Mouse (Mus musculus) erythroblast, adult 5-6 weeks (primary cell): ENCODE data around the gene Gm525. TPM values are rescaled to one million over a fixed set of nuclear protein-coding genes. Genes with fewer than 3 reads are reported as not detected.
"Not testable (repeated sequence)": the region's sequence is repeated elsewhere in the genome, so short reads cannot be mapped to it uniquely, and the experiment has no call there.

Experiments
- ATAC-seq: replicated peaks from 2 replicates; pipeline ENCODE4 v1.8.0; 2016; ENCODE audit warnings: moderate number of reproducible peaks, mild to moderate bottlenecking, moderate TSS enrichment, inconsistent platforms; ENCODE audit not compliant: poor library complexity, low FRiP score, severe bottlenecking
- total RNA-seq, 2 experiments: library from RNA; stranded (forward) in 1 of 2; stranded (reverse) in 1 of 2; fragments of 150-400 nt in 1 of 2; fragments of 200-764, 138-1000 nt in 1 of 2; gene quantifications; 2 replicates each; pipeline versions ENCODE4 v1.2.3 to v1.2.4; 2015 to 2017; ENCODE audit warnings: low replicate concordance in 2 of 2

Gene Gm525
- not detected in 2 replicates for total RNA-seq (2015; ENCODE audit: low replicate concordance)
- total RNA-seq (2017; ENCODE audit: low replicate concordance), result not detected in 2 replicates

DNA sequence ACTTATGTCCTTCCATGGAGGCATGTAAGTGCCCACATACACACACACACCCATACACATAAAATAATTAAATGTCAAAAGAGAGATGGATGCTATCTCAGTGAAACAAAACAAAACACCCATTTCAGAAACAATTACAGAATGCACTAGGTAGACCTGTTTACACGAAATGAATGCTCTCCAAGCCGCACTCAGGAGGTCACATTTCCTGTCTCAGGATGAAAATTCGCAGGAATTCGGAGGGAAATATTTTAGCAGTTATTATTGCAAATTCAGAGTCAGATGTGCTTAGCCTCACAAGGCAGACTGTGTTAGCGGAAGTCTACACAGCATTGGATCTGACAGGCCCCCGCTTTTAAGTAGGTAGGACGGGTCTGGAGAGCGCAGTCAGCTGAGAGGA is at the start of gene Gm525:
Gm525 (plus strand) TSS at position 301 of the 400 bp plus-strand sequence.
- no peak for ATAC-seq

DNA sequence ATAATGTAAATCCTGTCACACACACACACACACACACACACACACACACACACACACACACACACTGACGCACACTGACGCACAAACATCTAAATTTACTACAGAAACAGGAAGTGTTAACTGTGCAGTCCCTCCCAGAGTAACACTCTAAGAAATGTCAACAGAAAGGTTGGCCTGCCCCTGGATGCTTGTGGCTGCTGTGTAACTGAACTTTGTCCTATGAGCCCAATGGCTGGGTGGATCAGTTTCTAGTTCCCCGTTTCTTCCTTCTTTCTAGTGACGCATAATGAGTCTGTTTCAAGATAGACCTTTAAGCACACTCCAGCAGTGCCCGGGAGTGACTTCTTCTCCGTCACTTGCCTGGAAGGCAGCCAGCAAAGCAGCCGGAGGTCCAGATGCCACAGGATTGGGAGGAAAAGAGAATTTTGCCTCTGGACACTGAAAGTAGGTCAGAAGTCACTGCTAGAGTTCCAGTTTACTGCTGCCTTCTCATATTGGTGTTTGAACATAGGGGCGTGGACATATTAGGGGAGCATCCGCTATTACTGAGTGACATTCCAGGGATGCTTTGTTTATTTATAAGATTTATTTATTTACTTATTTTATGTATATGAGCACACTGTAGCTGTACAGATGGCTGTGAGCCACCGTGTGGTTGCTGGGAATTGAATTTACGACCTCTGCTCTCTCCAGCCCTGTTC is 49.3 kb upstream of the Gm525 start:
- ATAC-seq, result no peak

DNA sequence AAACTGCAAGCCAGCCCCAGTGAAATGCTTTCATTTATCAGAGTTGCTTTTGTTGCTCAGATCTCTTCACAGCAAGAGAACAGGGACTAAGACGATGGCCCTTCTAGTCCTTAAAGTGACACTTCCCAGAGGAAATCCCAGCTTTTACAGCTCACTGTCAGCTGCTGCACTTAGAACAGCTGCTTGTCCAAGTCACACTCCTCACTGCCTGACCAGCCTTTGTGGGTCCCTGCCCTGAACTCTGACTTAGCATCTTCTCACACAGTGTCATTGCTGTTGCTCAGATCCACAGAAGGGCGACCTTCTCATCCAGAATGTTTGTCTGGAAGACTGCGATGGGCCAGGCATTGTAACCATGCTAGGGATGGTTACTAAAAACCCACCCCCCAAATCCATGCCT is 48.0 kb upstream of the Gm525 start:
- no peak for ATAC-seq

DNA sequence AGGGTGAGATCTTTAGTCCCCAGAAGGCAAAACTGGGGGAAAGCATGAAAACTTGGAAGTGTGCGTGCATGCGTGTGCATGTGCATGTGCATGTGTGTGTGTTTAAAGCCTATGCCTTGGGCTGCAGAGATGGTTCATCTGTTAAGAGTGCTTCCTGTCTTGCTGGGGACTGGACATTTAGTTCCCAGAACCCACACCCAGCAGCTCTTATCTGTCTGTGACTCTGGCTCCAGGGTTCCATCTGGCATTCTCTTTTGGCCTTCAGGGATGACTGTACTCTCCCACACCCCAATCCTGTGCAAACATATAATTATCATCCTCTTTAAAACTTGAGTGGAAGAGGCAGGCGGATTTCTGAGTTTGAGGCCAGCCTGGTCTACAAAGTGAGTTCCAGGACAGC is 47.5 kb upstream of the Gm525 start:
- no peak for ATAC-seq

DNA sequence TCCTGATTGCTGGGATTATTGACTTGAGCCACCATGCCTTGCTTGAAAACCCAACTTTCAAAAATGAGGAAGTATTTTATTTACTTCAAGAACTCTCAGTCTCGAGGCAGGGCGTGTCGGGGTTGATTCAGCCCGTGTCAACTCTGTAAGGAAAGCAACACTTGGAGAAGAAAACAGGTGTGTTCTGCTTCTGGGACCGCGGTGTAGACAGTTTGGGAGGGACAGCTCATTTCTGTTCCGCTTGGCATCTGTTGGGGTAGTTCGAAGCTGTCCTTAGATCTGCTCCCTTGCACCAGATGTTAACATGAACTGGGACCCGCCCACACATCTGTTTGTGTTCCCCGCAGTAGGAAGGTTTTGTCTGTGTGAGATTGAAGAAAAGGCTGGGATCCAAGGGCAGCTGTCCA is 45.7 kb upstream of the Gm525 start:
- ATAC-seq, result no peak

DNA sequence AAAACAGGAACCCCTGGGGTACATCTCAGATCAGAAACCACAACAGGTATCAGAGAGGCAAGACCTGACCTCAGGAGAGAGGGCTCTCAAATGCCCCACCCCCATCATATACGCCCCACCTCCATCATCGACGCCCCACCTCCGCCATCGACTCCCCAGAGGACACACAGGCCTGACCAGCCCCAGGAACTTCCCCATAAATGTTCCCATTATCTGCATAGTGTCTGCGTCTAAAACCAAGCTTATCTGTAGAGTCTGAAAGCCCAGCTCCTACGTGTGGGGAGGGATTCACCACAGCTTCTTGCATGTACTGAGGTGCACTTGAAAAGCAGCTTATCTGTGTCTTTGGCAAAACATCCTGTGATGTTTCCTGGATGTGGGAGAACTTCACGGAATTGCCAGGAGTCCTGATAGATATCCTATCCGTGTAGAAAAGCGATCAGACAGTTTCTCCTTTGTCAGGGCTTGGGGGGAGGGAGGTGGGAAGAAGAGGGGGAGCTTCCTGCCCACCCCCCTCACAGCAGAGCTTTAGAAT is 44.7 kb upstream of the Gm525 start:
- no peak for ATAC-seq

DNA sequence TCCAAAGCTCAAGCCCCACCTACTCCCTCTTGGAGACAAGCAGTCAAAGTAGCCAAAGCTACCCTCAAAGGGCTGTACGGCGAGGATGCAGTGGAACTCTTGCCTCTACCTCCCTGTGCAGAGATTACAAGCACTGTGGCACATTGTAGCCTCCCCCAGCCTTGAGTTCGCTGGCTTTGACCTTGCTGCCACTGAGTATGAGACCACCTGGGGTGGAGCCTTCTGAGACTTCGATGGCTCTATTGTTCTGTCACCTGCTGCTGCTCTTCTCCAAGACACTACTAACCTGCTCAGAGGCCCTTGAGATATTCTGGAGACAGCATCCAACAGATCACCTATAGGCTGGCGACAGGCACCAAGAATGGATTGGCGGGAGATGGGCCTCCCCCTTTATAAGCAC is 43.1 kb upstream of the Gm525 start:
- no peak for ATAC-seq

DNA sequence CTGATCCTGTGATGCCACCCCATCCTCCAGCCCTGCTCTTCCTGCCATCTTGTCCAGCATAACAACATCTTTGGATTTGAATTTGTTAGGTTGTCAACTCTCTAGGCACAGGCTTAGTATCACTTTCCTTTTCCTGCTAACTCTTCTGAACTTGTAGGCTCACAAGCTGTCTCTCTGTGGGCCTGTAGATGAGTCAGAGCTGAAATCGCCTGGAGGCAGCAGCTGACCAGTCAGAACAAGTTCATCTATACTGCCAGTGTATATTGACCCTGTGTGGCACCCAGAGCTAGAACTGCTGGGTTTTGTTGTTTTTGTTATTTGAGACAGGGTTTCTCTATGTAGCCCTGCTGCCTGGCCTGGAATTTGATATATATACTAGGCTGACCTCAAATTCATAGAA is 42.5 kb upstream of the Gm525 start:
- ATAC-seq, result no peak

DNA sequence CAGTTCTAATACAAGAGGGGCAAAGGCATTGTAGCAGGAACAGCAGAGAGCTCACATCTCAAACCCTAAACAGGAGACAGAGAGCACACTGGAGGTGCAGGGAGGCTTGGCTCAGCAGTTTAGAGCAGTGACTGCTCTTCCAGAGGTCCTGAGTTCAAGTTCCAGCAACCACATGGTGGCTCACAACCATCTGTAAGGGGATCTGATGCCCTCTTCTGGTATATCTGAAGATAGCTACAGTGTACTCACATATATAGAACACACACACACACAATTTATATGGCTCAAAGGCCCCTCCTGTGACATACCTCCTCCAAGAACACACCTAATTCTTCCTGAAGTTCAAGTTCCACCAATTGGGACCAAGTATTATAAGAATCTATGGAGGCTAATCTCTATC is 39.0 kb upstream of the Gm525 start:
- no peak for ATAC-seq

DNA sequence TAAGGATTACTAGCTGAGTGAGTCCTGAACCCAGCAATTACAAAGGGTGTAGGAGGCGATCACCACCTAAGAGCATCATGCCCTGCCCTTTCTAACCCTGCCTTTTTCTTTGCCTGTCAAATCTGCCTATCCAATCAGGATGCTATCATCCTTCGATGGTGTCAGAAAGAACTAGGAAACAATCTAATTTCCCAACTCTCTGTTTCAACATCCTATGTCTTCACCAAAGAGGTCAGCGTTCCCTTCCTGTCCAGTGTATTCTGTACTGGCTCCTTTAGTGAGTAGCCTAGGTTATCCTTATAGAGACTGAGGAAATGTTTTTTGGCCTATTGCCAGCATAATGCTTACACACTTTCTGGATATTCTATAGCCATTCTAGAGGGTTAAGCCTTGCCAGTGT is 38.1 kb upstream of the Gm525 start:
- ATAC-seq, result no peak

DNA sequence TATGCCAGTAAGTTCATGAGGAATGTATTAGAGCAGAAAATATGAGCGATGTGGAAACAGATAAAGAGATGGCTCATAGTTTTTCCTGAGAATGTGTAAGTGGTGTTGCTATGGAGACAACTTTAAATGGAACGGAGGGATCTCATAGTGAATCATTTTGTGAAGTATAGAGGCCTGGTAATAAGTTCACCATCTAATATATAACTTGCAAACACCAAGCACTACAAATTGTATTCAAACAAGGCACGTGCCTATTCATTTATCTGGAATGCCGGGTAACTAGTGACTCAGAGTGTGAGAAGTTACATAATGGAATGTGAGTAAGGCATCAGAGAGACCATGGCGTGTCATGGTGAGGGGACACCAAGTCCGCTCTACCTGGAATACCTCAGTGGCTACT is 35.1 kb upstream of the Gm525 start:
- no peak for ATAC-seq

DNA sequence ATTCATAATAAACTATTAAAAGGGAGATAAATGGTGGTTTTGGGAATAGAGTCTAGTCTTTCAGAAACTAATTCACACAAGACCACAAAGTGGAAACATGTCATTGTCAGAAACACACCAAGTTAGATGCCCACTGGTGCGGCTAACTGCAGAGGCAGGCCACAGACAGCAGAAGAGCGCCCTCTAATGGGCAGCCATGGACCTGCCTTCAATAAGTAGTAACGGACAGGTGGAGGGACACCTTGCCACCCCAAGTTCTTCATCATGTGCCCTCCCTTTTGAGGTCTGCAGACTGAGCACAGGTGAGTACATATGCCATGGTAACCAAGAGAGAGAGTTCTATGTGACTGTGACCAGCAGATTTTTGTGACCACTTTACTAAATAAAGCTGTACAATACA is 34.3 kb upstream of the Gm525 start:
- ATAC-seq, result peak; percentile 86

DNA sequence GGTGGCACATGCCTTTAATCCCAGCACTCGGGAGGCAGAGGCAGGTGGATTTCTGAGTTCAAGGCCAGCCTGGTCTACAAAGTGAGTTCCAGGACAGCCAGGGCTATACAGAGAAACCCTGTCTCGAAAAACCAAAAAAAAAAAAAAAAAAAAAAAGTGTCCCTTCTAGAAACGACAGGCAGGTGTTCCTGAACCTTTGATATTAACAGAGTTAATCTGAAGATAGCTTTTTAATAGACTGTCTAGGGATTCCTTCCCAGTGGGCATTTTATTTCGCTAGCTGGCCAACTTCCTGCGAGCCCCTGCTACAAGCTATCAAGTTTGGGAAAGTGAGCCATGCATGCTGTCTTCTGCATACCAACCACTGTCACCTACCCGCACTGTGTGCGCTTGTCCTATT is 32.6 kb upstream of the Gm525 start:
- not testable (repeated sequence) for ATAC-seq

DNA sequence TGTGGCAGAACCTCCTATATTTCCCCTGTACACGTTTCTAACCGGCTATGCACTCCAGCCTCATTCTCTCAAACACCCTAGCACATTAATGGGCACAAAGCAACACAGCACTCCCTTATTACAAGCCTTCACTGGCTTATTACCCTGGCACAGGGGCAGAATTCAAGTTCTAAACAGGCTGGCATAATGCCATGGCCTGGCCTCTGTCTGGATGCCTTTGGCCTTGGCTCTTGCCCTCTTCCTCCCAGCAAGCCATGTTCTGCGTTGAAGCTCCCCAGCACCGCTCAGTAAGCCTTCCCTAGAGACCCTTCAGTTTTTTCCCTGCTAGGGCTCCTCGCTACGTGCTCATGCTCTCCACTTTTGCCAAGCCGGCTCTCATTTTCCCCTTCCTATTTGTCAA is 30.6 kb upstream of the Gm525 start:
- no peak for ATAC-seq

DNA sequence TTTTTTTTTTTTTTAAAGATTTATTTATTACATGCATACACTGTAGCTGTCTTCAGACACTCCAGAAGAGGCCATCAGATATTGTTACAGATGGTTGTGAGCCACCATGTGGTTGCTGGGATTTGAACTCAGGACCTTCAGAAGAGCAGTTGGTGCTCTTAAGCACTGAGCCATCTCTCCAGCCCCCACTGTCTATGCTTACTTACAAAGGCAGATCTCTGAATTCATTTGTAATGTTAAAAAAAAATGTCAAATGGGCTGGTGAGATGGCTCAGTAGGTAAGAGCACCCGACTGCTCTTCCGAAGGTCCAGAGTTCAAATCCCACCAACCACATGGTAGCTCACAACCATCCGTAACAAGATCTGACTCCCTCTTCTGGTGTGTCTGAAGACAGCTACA is 28.1 kb upstream of the Gm525 start:
- ATAC-seq, result not testable (repeated sequence)

DNA sequence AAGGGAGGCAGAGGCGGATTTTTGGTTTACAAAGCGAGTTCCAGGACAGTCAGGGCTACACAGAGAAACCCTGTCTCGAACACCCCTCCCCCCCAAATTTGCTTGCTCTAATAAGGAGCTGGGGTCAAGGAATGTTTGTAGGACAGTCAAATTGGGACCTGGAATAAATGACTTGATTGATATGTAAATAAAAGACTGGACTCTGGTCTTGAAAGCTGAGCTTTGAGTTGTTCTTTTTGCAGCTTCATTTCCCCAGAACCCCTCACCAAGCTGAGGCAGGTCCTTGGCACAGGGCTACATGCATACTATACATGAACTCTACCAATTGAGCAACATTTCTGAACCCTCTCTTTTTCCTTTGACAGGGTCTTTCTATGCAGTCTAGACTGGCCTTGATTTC is 27.6 kb upstream of the Gm525 start:
- no peak for ATAC-seq

DNA sequence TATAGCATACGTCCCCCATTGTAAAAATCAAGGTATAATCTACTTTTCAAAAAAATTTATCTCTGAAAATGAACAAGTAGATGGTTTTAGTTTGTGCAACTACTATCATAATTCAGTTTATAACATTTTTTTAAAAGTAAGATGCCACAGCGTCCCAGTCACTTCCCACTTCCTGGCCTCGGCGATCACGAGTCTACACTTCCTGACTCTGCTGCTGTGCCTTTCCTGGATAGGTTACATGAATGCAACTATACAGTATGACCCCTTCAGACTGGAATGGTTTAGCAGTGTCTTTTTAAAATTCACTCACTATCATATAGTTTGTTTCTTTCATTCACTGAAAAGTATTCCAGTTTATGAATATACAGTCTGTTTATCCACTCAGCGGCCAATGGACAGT is 21.9 kb upstream of the Gm525 start:
- no peak for ATAC-seq

DNA sequence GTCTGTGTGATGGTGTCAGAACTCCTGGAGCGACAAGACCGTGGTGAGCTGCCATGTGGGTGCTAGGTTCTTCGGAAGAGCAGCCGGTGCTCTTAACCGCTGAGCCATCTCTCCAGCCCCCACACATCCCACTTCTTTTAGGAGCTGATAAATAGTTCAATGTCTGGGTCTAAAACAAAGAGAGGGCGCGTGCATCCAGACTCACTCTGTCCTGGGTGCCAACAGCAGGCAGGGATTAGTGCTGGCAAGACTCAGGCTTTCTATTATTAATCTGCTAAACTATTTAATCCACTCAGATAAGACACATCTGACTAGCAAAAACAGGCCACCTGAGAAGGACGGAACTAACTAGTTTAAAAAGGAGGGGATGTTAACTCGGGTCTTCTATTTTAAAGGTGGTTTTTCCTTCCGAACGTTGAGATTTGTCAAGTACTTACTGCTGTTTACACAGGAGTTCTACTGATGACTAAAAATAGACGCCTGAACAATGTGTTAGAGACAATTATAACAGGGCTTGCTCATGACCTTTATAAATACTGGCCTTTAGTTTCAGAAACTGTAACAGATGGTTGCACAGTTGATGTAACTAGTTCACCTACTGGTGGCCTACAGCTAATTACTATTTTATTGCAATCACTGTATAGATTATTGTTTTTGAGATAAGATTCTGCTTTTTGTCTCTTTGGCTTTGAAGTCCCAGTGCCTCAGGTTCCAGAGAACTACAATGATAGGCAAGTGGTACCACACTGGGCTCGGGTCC is 17.5 kb upstream of the Gm525 start:
- no peak for ATAC-seq

DNA sequence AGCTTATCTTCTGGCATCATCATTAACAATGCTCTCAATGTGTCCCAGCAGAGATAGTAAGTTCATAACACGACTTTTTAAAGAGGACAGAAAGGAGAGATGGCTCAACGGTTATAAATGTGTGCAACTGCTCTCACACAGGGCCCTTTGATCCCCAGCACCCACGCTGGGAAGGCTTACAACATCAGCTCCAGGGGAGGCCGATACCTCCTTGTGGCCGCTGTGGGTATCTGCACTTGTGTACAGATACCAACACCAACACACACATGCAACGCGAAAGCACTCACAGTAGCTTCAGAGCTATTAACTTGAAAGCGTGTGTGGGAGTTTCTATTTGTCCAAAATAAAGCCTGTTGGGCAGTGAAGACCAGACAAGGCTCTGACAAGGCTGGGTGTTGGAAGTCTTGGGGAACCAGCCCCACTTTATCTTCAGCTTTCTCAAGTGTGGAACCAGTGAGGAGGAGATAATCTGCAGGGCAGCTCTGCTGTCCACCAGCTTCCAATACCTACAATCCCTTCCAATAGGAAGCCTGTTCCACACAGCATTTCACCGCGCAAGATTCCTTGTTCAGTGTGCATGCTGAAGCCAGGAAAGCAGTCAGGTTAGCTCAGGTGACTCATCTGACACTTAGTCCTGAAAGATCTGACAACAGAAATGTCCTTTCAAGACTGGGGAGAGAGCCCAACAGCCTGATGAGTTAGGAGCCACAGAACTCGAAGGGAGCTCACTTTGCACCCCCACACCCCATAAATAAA is 14.9 kb upstream of the Gm525 start:
- no peak for ATAC-seq

DNA sequence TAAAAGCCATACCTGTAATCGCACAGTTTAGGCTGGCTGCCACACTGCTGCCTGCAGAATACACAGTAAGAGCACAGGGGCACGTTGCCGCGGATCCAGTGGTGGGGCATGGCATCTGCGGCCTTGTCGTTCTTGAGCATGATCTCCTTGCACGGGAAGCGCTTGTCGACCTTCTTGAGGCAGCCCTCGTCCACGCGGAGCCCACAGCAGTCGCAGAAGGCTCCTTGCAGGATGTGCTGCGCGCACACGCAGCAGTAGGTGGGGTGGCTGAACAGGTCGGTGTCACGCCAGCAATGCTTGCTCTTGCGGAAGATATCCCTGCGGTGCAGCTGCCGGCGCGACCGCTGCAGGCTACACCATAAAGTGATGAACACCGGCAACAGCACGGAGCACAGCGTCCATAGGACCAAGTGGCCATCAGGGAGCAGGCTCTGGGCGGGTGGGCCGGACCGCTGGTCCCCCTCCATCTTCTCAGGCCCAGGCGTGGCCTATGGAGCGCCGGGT is 13.7 kb upstream of the Gm525 start:
- peak; percentile 62 for ATAC-seq
